Mouse (Mus musculus) hindbrain, postnatal 0 days (tissue): ENCODE results near the gene Nr1i3. TPM values are rescaled to one million over a fixed set of nuclear protein-coding genes. Genes with fewer than 3 reads are reported as not detected.

ENCODE experiments used
- ATAC-seq: fragments of 200-750 bp; cut with Nextera tagmentation; 2 replicates; pipeline ENCODE4 v1.8.0; 2017; ENCODE audit warnings: mild to moderate bottlenecking, moderate TSS enrichment, moderate library complexity
- DNase-seq: peaks from one replicate; pipeline ENCODE4 v3.0.0-alpha.2; 2015; ENCODE audit warnings: low spot score
- H3K27ac ChIP-seq: fragments of 300-500 bp; sonication (generic); 2 replicates; pipeline ENCODE4 v1.5.1; 2014; ENCODE audit warnings: mild to moderate bottlenecking
- H3K27me3 ChIP-seq: fragments of 300-500 bp; sonication (generic); 2 replicates; pipeline ENCODE4 v1.6.1; 2014; ENCODE audit warnings: low read length, mixed read lengths; ENCODE audit not compliant: insufficient read depth
- H3K36me3 ChIP-seq: fragments of 300-500 bp; sonication (generic); 2 replicates; pipeline ENCODE4 v1.6.1; 2014; ENCODE audit warnings: low read length, mixed read lengths; ENCODE audit not compliant: insufficient read depth
- H3K4me1 ChIP-seq: fragments of 300-500 bp; sonication (generic); 2 replicates; pipeline ENCODE4 v1.6.1; 2014; ENCODE audit warnings: antibody characterized with exemption, low read length, mixed read lengths; ENCODE audit not compliant: insufficient read depth
- H3K4me2 ChIP-seq: fragments of 300-500 bp; sonication (generic); 2 replicates; pipeline ENCODE4 v1.6.1; 2014; ENCODE audit warnings: low read depth, mild to moderate bottlenecking, low read length, moderate library complexity, mixed read lengths
- H3K4me3 ChIP-seq: fragments of 300-500 bp; sonication (generic); 2 replicates; pipeline ENCODE4 v1.5.1; 2014; ENCODE audit warnings: low read length
- H3K9ac ChIP-seq: fragments of 300-500 bp; sonication (generic); replicated peaks from 2 replicates; pipeline ENCODE4 v1.6.1; 2014; ENCODE audit warnings: mild to moderate bottlenecking, low read length, moderate library complexity, mixed read lengths
- H3K9me3 ChIP-seq: fragments of 300-500 bp; sonication (generic); 2 replicates; pipeline ENCODE4 v1.6.1; 2016; ENCODE audit warnings: low read length, mixed read lengths
- CTCF ChIP-seq: IDR thresholded peaks from 2 replicates; pipeline ENCODE4 v1.5.1; 2016; ENCODE audit warnings: antibody characterized with exemption, control low read depth, low read depth
- WGBS: fragments of 180-500 bp; shearing (Covaris S2); extraction: QIAGEN DNeasy Blood & Tissue Kit; methylation state at CpG from one replicate; pipeline ENCODE4 v1.1.7; 2014; 5-methylcytosine and 5-hydroxymethylcytosine counted together
- polyA plus RNA-seq: library from polyadenylated mRNA; unstranded; fragments of >200 nt; fragmentation: Nextera tagmentation; extraction: Ambion mirVana; gene quantifications from 2 replicates; pipeline ENCODE4 v1.2.1, GENCODE M21; 2015
- total RNA-seq: library from RNA; depleted of rRNA; stranded (reverse); fragments of >200 nt; gene quantifications from 2 replicates; pipeline ENCODE4 v1.2.3, GENCODE M21; 2014

The Nr1i3 gene
- total and polyA plus RNA-seq, 2 experiments from 2014 or later = 0.40 TPM; not detected in 1

GRCm38 (mm10) chr1:171250680-171251593, 37.2 kb downstream of the Nr1i3 start, which contains the start of gene Ndufs2:
Ndufs2 (minus strand) TSS chr1:171251388.
- peaks cover 29% of the 10 kb centered on the region for H3K4me1 ChIP-seq
- H3K9me3 ChIP-seq = no peaks in the 10 kb centered on the region
- WGBS = 11% methylated on average over 25 of the region's 26 CpGs
- peak within 1 kb of the TSS; percentile 24; the same call in 1 of the 2 replicates for H3K9ac ChIP-seq
- peak; percentile 13; the same call in 1 of the 2 replicates for ATAC-seq
- no peak for TF ChIP-seq CTCF
- no peaks in the 10 kb centered on the region for H3K27me3 ChIP-seq
- peak within 1 kb of the TSS; percentile 64 for H3K27ac ChIP-seq
- H3K4me2 ChIP-seq = peak within 1 kb of the TSS; percentile 58
- H3K36me3 ChIP-seq = no peaks in the 10 kb centered on the region
- H3K4me3 ChIP-seq = peak within 1 kb of the TSS; percentile 20
- peak; percentile 67 for DNase-seq

- peaks cover 24% of the 10 kb centered on the region for H3K4me1 ChIP-seq
- no peaks in the 10 kb centered on the region for H3K27me3 ChIP-seq
- WGBS = 7% methylated on average over 13 of the region's 13 CpGs
- peak overlapping the region; percentile 24; the same call in 1 of the 2 replicates for H3K9ac ChIP-seq
- H3K4me3 ChIP-seq = peak overlapping the region; percentile 20; the same call in 1 of the 2 replicates
- ATAC-seq (no peak), DNase-seq (peak; percentile 32)
- H3K4me2 ChIP-seq = peak overlapping the region; percentile 58
- no peak for TF ChIP-seq CTCF
- H3K27ac ChIP-seq = peak overlapping the region; percentile 64; the same call in 1 of the 2 replicates
- no peaks in the 10 kb centered on the region for H3K9me3 ChIP-seq
- no peaks in the 10 kb centered on the region for H3K36me3 ChIP-seq
Observed at GRCm38 (mm10) chr1:171251594-171252324, 38.0 kb downstream of the Nr1i3 start.

- H3K27ac ChIP-seq = peak overlapping the region; percentile 64; the same call in 1 of the 2 replicates
- no peak for ATAC-seq
Observed at GRCm38 (mm10) chr1:171252415-171252814, 38.6 kb downstream of the Nr1i3 start.

GRCm38 (mm10) chr1:171256095-171256818, 42.5 kb downstream of the Nr1i3 start:
- no peak for ATAC-seq
- Histone ChIP-seq H3K4me3 (no peak overlapping the region), H3K9me3 (no peaks in the 10 kb centered on the region), H3K4me1 (peaks cover 14% of the 10 kb centered on the region), H3K27me3 (no peaks in the 10 kb centered on the region), H3K4me2 (no peak overlapping the region), H3K36me3 (no peaks in the 10 kb centered on the region), H3K27ac (no peak overlapping the region), H3K9ac (no peak overlapping the region)
- no peak for DNase-seq
- no peak for TF ChIP-seq CTCF
- 91% methylated on average over 24 of the region's 24 CpGs for WGBS

More at GRCm38 (mm10) chr1:171252415-171252814, 38.6 kb downstream of the Nr1i3 start:
- H3K4me1 ChIP-seq = peaks cover 24% of the 10 kb centered on the region
- H3K4me2 ChIP-seq = peak overlapping the region; percentile 58
- no peak for TF ChIP-seq CTCF
- peak overlapping the region; percentile 24; the same call in 1 of the 2 replicates for H3K9ac ChIP-seq
- no peaks in the 10 kb centered on the region for H3K27me3 ChIP-seq
- peak; percentile 58 for DNase-seq
- WGBS = 43% methylated on average over 17 of the region's 17 CpGs
- H3K36me3 ChIP-seq = no peaks in the 10 kb centered on the region
- H3K9me3 ChIP-seq = no peaks in the 10 kb centered on the region
- no peak overlapping the region for H3K4me3 ChIP-seq

GRCm38 (mm10) chr1:171256937-171257548, 43.3 kb downstream of the Nr1i3 start:
- no peak overlapping the region for H3K4me3 ChIP-seq
- H3K9ac ChIP-seq = no peak overlapping the region
- peak; percentile 86 for TF ChIP-seq CTCF
- no peaks in the 10 kb centered on the region for H3K27me3 ChIP-seq
- DNase-seq (peak; percentile 87), ATAC-seq (0 out of 2 replicates have a peak, but pooled peaks have one; percentile 13)
- H3K36me3 ChIP-seq = no peaks in the 10 kb centered on the region
- no peak overlapping the region for H3K27ac ChIP-seq
- no peaks in the 10 kb centered on the region for H3K9me3 ChIP-seq
- peaks cover 8% of the 10 kb centered on the region; the same call in 1 of the 2 replicates for H3K4me1 ChIP-seq
- WGBS = 70% methylated on average over 15 of the region's 15 CpGs
- no peak overlapping the region for H3K4me2 ChIP-seq
